Mouse (Mus musculus) inflammation-experienced regulatory T-cells, adult 16 weeks (primary cell): ENCODE results near the gene Thap4. TPM values are rescaled to one million over a fixed set of nuclear protein-coding genes. Genes with fewer than 3 reads are reported as not detected.

ENCODE experiments used
- polyA plus RNA-seq: library from polyadenylated mRNA; unstranded; fragments of 100-300 nt; shearing (Covaris generic); gene quantifications from one replicate; pipeline ENCODE4 v1.2.1, GENCODE M21; 2017

Gene Thap4
- polyA plus RNA-seq: 20.2 TPM

GRCm38 (mm10) chr1:93754573-93755290, at the start of gene Thap4:
TSS of gene Thap4 (minus strand) at chr1:93754864.

GRCm38 (mm10) chr1:93803556-93804507, 49.2 kb upstream of the Thap4 start, which contains the start of gene Ing5:
TSS of gene Ing5 (plus strand) at chr1:93803965.

GRCm38 (mm10) chr1:93801741-93802238, 47.1 kb upstream of the Thap4 start, which contains the start of gene Dtymk:
TSS of gene Dtymk (minus strand) at chr1:93801934.

GRCm38 (mm10) chr1:93751290-93751689, 3.4 kb downstream of the Thap4 start, which contains the start of gene Atg4b:
TSS of gene Atg4b (plus strand) at chr1:93751500.

GRCm38 (mm10) chr1:93685401-93686244, 69.0 kb downstream of the Thap4 start, which contains the start of gene Bok:
TSS of gene Bok (plus strand) at chr1:93685660.

GRCm38 (mm10) chr1:93658559-93658958, 96.1 kb downstream of the Thap4 start, which contains the start of gene Stk25:
TSS of gene Stk25 (minus strand) at chr1:93658659.

Other genes with a start within 250 kb of the Thap4 start
- 1.9 TPM for gene Farp2, start 242.8 kb downstream of the Thap4 start, polyA plus RNA-seq
- gene Stk25, start 96.2 kb downstream of the Thap4 start, polyA plus RNA-seq: 169 TPM
- gene Bok, start 69.2 kb downstream of the Thap4 start, polyA plus RNA-seq: not detected
- gene Atg4b, start 3.4 kb downstream of the Thap4 start, polyA plus RNA-seq: 127 TPM
- 149 TPM for gene Dtymk, start 47.1 kb upstream of the Thap4 start, polyA plus RNA-seq
- 39.5 TPM for gene Ing5, start 49.1 kb upstream of the Thap4 start, polyA plus RNA-seq
- 33.9 TPM for gene D2hgdh, start 70.0 kb upstream of the Thap4 start, polyA plus RNA-seq
- not detected for gene Gal3st2, start 106.4 kb upstream of the Thap4 start, polyA plus RNA-seq
- 0.17 TPM for gene Gal3st2b, start 163.4 kb upstream of the Thap4 start, polyA plus RNA-seq
- 0.06 TPM for gene Gal3st2c, start 235.6 kb upstream of the Thap4 start, polyA plus RNA-seq